Mouse (Mus musculus) liver (tissue): Measurements from ENCODE around the gene Aqp1.

Experiments used
- DNase-seq: peaks from one replicate; pipeline ENCODE4 v3.0.0-alpha.2; 2020; ENCODE audit warnings: mixed read lengths

The Aqp1 gene

GRCm38 (mm10) chr6:55357636-55358031 is 21.4 kb downstream of the Aqp1 start:
- no peak for DNase-seq

DNA sequence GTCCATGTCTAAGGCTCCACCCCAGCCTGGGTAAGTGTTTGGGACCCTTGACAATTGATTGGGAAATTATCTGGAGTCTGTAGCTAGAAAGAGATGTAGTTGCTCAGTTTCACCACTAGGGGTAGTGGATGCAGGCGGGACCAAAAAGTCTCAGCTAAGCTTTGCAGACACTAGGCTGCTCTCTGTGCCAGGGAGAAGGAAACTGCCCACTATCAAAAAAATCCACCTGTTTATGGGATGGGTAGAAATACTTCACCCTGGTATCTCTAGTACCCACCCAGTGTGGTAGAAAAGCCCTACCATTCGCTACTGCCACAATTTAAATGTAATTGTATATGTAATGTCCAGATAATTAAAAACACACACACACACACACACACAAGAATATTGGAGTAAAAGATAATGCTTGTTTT is 22.5 kb downstream of the Aqp1 start:
- DNase-seq, result peak; percentile 64

DNA sequence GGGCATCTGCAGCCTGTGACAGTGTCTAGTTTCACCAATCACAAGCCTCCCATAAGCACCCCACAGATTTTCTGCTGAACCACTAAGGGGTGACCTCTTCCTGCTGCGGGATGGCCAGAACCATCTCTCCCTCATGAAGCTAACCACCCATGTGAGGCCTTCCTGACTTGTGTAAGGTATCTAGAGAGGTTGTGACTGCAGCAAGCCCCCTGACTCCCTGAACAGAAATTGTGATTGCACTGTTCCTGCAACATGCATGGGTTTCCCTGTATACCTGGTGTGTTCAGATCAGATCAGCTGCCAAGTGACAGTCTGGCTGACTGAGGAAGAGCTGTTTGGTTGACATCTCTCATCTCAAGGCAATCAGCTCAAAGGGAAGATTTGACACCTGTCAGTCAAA is 26.4 kb downstream of the Aqp1 start:
- DNase-seq, result no peak

- peak; percentile 38 for DNase-seq
Observed at GRCm38 (mm10) chr6:55367126-55367525, 30.9 kb downstream of the Aqp1 start.

GRCm38 (mm10) chr6:55370831-55371230 is 34.6 kb downstream of the Aqp1 start:
- DNase-seq, result peak; percentile 68

GRCm38 (mm10) chr6:55376076-55376475 is 39.8 kb downstream of the Aqp1 start, which contains the start of gene Ghrhr:
Gene Ghrhr (plus strand): TSS chr6:55376295.
- no peak for DNase-seq

- DNase-seq, result no peak
Observed at GRCm38 (mm10) chr6:55376511-55376910, 40.3 kb downstream of the Aqp1 start.

GRCm38 (mm10) chr6:55377461-55377860 is 41.2 kb downstream of the Aqp1 start:
- DNase-seq, result no peak

GRCm38 (mm10) chr6:55379641-55380335 is 43.6 kb downstream of the Aqp1 start:
- peak; percentile 65 for DNase-seq

GRCm38 (mm10) chr6:55381966-55382365 is 45.7 kb downstream of the Aqp1 start:
- DNase-seq, result no peak

DNA sequence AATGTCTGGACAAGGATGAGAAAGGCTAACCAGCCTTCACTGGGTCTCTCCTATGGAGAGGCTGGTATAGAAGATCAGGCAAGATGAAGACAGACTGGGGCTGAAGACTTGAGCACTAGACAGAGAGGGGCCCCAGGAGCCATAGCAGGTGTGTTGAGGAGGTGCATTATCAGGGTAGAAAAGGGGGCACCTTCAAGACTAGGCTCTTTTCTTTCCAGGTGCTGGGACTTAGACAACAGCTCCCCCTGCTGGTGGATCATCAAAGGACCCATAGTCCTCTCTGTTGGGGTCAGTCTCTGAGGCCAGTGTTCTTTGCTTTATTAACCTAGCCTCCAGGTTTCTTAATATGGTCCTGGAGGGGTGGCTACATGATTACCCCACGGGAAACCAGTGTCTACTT is 47.7 kb downstream of the Aqp1 start:
- peak; percentile 77 for DNase-seq

- DNase-seq, result no peak
Observed at GRCm38 (mm10) chr6:55384356-55384951, 48.2 kb downstream of the Aqp1 start.

- DNase-seq, result no peak
Observed at GRCm38 (mm10) chr6:55388546-55389169, 52.4 kb downstream of the Aqp1 start.

GRCm38 (mm10) chr6:55389321-55389720 is 53.1 kb downstream of the Aqp1 start:
- DNase-seq, result no peak

DNA sequence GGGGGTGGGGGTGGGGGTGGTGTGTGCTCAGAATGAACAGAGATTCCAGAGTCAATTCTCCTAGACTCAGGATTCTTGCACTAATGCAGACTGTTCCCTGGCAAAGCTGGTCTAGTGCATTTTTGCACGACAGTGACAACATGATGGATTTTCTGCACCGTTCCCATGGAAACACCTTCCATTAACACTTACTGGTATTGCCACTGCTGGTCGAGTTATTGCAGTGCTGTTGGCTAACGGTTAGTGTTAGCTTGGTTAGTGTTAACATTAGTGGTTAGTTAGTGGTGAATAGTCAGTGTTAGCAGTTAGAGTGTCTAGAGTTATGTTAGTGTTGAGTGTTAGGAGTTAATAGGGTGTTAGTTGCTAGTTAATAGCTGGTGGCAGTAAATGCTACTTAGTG is 55.6 kb downstream of the Aqp1 start:
- DNase-seq, result no peak

GRCm38 (mm10) chr6:55392453-55392852 is 56.2 kb downstream of the Aqp1 start:
- DNase-seq, result peak; percentile 77

GRCm38 (mm10) chr6:55394854-55395253 is 58.6 kb downstream of the Aqp1 start:
- DNase-seq, result no peak

DNA sequence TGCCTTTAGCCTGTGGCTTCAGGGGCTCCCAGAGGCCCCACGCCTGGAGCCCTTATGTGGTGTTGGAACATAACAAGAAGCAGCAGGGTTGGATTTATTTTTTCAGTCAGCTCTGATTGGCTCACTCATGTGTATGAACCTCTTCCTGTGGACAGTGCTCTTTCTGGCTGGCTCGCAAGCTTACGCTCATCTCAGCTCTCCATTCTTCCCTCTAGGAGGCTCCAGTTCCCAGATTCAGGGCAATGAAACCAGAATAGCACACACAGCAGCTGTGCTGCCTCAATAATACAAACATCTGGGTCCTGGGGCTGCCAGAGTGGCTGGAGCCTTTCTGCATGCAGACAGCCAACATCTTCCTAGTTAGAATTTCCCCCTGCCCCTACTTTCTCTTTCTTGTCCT is 59.9 kb downstream of the Aqp1 start:
- DNase-seq, result no peak

- DNase-seq, result no peak
Observed at GRCm38 (mm10) chr6:55396622-55397041, 60.4 kb downstream of the Aqp1 start.
